Mouse (Mus musculus): ENCODE results near the gene Serpinb6b. TPM values are rescaled to one million over a fixed set of nuclear protein-coding genes. Genes with fewer than 3 reads are reported as not detected.

Serpinb6b gene
- polyA plus RNA-seq, 1 experiment from 2014 or later, result 1.2 TPM

DNA sequence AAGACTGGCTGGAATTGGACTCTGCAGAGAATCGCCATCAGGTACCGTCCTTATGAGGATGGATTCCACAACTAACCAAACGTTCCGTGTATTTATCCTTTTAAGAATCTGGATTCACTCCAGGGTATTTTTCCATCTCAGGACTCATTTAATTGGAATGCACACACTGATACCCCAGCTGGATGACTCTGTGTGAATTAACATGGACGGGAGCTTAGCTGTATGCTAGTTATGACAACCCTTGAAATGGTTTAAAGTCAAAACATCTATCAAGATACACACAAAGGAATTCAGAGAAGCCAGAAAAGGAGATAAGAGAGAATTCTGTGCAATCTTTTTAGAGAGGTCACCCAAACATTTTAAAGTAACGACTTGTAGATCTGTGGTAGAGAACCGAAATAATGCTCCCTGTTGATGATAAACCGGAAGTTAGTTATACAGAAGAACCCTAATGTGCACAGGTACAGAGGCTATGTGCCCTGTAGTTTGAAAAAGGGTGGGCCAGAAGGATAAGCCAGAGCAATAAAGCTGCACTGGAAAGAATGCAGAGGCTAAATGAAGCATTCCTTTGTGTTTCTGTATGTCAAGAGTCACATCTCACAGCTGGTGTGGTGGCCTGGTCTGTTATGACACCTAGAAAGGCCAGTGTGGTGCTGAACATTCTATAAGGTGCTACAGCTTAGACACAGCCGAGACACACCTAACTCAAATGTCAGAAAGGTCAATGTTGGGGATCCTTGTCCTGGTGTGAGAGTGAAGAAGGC, 837 bp upstream of the Serpinb6b start:
- no peaks in the 10 kb centered on the region for H3K9me3 ChIP-seq
- DNase-seq (ENCODE audit: low spot score), result no peak
- H3K27ac ChIP-seq, result no peak overlapping the region
- WGBS, result 90% methylated on average over 9 of the region's 9 CpGs
- H3K4me3 ChIP-seq, result no peak overlapping the region
- H3K36me3 ChIP-seq, result no peaks in the 10 kb centered on the region
- no peaks in the 10 kb centered on the region for H3K27me3 ChIP-seq (ENCODE audit: insufficient read depth, poor library complexity, severe bottlenecking)
- peaks cover 6% of the 10 kb centered on the region for H3K4me1 ChIP-seq (replicated peaks)

DNA sequence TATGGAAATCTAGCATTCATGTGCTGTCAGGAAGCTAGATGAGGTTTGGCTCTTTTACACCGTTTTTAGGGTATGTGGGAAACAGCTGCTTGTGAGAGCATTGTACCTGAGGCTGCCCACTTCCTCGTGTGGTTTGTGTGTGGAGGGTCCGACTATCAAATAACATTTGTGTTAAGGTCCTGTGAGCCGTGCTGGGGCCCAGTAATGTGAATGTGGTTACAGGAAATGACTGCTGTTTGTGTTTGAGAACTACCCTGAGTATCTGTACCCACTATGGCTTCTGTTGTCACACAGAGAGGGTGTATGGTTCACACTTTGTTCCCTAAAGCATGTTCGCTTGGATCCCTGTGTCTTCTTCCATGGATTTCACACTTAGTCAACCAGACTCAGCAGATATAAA, 1.1 kb downstream of the Serpinb6b start:
- Histone ChIP-seq H3K36me3 (no peaks in the 10 kb centered on the region), H3K9me3 (no peaks in the 10 kb centered on the region), H3K4me1 (replicated peaks) (peaks cover 6% of the 10 kb centered on the region), H3K27ac (no peak overlapping the region), H3K4me3 (no peak overlapping the region), H3K27me3 (ENCODE audit: insufficient read depth, poor library complexity, severe bottlenecking) (no peaks in the 10 kb centered on the region)
- WGBS, result 78% methylated on average over 5 of the region's 5 CpGs
- no peak for DNase-seq (ENCODE audit: low spot score)

DNA sequence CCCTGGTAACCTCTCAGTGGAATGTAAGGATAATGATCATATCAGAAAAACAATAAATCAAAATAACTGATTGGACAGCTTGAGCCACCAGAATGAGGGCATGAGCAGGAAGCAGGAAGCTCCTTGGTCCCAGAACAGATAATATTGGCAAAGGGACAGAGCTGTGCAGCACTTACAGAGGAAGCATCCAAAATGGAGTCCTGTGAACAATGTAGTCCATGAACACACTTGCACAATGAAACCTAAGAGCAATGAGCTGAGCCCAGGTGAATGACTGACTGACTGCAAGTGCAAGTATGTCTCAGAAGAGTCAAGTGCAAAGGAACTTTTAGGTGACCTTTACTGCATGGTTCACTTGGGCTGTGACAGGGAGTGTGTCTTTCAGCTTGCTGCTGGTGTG, 2.2 kb downstream of the Serpinb6b start:
- H3K9me3 ChIP-seq, result no peaks in the 10 kb centered on the region
- no peak overlapping the region for H3K4me3 ChIP-seq
- DNase-seq (ENCODE audit: low spot score), result no peak
- no peaks in the 10 kb centered on the region for H3K36me3 ChIP-seq
- H3K27ac ChIP-seq, result no peak overlapping the region
- peaks cover 6% of the 10 kb centered on the region for H3K4me1 ChIP-seq (replicated peaks)
- H3K27me3 ChIP-seq (ENCODE audit: insufficient read depth, poor library complexity, severe bottlenecking), result no peaks in the 10 kb centered on the region

DNA sequence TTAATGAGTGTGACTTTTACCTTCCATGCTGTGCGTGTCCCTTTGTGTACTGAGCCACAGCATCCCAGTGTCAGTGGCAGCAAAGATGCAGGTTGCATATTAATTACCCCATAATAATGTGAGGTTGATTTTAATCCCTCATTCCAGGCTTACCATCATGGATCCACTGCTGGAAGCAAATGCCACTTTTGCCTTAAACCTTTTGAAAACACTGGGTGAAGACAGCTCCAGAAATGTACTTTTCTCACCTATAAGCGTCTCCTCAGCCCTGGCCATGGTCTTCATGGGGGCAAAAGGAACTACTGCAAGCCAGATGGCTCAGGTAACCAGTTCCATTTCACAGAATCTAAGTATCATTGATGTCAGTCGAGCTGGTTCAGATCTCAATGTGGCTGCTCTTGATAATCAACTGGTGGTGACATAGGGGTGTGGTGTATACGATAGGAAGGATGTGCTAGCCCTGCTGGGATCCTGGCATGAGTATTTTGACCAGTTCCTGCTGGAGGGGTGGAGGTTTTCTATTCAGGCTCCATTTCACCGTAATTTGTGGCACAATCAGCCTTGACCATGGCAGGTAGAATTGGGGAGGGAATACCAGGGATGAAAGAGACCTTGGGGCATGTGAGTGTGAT, 3.5 kb downstream of the Serpinb6b start:
- H3K4me1 ChIP-seq (replicated peaks), result peaks cover 6% of the 10 kb centered on the region
- no peak for DNase-seq (ENCODE audit: low spot score)
- WGBS, result 77% methylated on average over 5 of the region's 5 CpGs

DNA sequence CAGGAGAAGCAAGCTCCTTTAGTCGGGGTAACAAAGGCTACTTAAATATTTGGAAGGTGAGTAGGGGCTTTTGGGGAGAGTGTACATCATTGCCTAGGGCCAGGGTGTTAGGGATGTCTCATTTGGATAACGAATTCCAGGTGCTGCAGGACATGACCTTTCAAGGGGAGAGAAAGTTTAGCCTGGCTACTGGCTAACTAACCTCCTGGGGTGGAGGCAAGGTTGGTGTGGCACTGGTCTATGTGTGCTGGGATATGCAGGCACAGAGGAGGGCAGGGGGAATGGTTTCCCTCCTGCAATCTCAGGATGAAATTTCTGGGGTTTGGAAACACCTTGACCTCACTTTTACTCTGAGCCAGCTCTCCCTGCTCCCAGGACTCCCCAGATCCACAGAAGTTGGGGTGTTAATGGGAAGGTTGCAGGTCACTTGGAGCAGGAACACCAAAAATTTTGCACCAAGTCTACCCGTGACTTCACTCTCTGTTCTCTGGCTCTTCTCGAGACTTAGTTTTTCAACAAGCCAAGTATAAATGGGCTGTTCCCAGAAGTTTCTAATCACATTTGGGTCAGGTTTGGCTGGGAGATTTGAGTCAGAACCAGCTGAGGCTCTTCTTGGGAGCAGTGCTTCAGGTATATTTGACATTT, 4.1 kb downstream of the Serpinb6b start:
- no peaks in the 10 kb centered on the region for H3K9me3 ChIP-seq
- peaks cover 6% of the 10 kb centered on the region for H3K4me1 ChIP-seq (replicated peaks)
- WGBS, result 77% methylated on average over 4 of the region's 4 CpGs
- H3K4me3 ChIP-seq, result no peak overlapping the region
- no peak for DNase-seq (ENCODE audit: low spot score)
- no peaks in the 10 kb centered on the region for H3K36me3 ChIP-seq
- no peak overlapping the region for H3K27ac ChIP-seq
- no peaks in the 10 kb centered on the region for H3K27me3 ChIP-seq (ENCODE audit: insufficient read depth, poor library complexity, severe bottlenecking)

More for the DNA sequence above, 3.5 kb downstream of the Serpinb6b start:
- no peaks in the 10 kb centered on the region for H3K27me3 ChIP-seq (ENCODE audit: insufficient read depth, poor library complexity, severe bottlenecking)
- H3K9me3 ChIP-seq, result no peaks in the 10 kb centered on the region
- no peak overlapping the region for H3K27ac ChIP-seq
- H3K36me3 ChIP-seq, result no peaks in the 10 kb centered on the region
- H3K4me3 ChIP-seq, result no peak overlapping the region

DNA sequence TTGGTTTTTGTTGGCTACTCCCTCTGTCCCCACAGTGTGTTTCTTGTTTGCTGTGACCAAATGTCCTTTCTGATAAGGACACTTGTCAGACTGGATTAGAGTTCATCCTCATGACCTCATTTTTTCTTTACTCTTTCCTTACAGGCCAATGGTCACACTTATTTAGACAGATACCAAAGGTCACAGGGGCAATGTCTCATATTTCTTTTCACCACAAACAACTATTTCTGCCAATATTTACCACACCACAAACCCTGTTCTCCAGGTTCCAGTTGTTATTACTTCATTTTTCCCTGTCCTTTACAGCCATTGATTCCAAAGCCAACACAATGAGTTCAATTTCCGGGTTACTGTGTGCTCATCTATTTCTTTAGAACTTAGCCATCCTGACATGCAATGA, 4.6 kb downstream of the Serpinb6b start:
- 79% methylated on average over 1 of the region's 1 CpGs for WGBS
- no peak for DNase-seq (ENCODE audit: low spot score)
- Histone ChIP-seq H3K4me1 (replicated peaks) (peaks cover 6% of the 10 kb centered on the region), H3K27me3 (ENCODE audit: insufficient read depth, poor library complexity, severe bottlenecking) (no peaks in the 10 kb centered on the region), H3K36me3 (no peaks in the 10 kb centered on the region), H3K9me3 (no peaks in the 10 kb centered on the region), H3K27ac (no peak overlapping the region), H3K4me3 (no peak overlapping the region)

DNA sequence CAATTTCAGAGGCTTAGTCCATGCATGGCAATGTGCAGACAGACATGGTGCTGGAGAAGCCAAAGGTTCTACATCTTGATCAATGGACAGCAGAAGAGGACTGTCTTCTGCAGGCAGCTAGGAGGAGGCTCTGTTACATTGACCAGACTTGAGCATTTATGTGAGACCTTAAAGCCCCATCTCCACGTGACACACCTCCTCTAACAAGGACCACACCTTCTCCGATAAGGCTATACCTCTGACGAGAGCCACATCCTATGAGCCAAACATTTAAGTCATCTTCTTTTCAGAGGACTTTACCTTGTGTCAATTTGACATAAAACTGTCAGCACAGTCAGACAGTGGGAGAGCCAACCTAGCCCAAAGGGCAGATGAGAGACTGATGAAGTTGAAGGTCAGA, 5.8 kb downstream of the Serpinb6b start:
- Histone ChIP-seq H3K9me3 (no peaks in the 10 kb centered on the region), H3K4me3 (no peak overlapping the region), H3K27me3 (ENCODE audit: insufficient read depth, poor library complexity, severe bottlenecking) (no peaks in the 10 kb centered on the region), H3K4me1 (replicated peaks) (no peaks in the 10 kb centered on the region), H3K36me3 (no peaks in the 10 kb centered on the region), H3K27ac (no peak overlapping the region)
- no peak for DNase-seq (ENCODE audit: low spot score)
- 89% methylated on average over 3 of the region's 3 CpGs for WGBS

DNA sequence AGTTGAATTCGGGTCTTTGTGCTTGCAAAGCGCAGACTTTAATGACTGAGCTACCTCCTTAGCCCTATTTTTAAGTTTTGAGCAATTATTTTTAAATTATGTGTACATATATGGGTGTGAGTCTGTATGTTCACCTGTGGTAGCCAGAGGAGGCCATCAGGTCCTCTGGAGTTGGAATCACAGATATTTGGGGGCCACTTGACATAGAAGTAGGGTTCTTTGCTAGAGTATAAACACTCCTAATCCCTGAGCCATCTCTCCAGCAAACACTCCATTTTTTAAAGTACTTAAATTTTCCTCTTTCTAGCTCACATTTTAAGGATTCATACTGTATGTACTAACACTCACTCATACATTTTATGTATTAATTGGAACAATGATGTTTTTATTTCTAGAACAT, 9.3 kb downstream of the Serpinb6b start:
- Histone ChIP-seq H3K9me3 (no peaks in the 10 kb centered on the region), H3K4me3 (no peak overlapping the region), H3K36me3 (no peaks in the 10 kb centered on the region), H3K27me3 (ENCODE audit: insufficient read depth, poor library complexity, severe bottlenecking) (no peaks in the 10 kb centered on the region), H3K27ac (no peak overlapping the region), H3K4me1 (replicated peaks) (no peaks in the 10 kb centered on the region)
- no peak for DNase-seq (ENCODE audit: low spot score)
- WGBS, result 85% methylated on average over 2 of the region's 2 CpGs

DNA sequence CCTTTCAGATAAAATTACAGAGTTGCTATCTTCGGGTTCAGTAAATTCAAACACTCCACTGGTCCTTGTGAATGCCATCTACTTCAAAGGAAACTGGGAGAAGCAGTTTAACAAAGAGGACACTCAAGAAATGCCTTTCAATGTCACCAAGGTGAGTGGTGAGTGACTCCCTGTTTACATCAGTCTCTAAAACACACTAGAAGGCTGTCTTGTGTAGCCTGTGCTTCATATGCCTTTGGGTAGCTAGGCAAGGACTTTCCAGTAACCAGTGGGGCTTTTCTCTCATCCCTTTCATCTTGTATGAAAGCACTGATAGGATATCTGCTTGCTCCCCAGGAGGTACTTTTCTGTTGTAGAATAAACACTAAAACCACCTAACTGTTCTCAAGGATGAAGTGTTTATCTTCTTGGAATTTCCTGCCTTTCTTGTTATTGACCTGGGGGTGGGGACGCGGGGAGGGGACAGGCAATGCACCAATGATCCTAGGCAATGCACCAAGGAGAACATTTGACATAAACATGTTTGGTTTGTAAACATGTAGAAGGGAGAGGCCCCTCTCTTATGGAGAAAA, 10.0 kb downstream of the Serpinb6b start:
- Histone ChIP-seq H3K9me3 (no peaks in the 10 kb centered on the region), H3K27ac (no peak overlapping the region), H3K4me1 (replicated peaks) (no peaks in the 10 kb centered on the region), H3K27me3 (ENCODE audit: insufficient read depth, poor library complexity, severe bottlenecking) (no peaks in the 10 kb centered on the region), H3K36me3 (no peaks in the 10 kb centered on the region), H3K4me3 (no peak overlapping the region)
- no peak for DNase-seq (ENCODE audit: low spot score)
- 66% methylated on average over 3 of the region's 3 CpGs for WGBS

DNA sequence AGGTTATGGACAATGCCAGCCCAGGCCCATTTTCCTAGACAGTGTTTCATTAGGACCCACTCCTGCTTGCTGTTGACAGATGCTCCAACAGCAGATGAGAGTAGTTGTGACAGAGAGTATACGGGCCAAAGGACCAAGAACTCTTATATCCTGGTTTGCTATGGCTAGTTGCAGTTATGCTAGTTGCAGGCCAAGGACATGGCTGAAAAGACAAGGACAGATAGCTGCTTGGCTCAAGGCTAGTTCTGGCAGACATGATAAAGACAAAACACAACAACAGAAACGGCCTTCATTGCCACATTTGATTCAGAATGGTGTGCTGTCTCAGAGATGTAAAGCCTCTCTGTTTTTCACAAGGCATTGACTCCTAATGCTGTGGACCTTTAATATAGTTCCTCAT, 10.7 kb downstream of the Serpinb6b start:
- H3K27ac ChIP-seq, result no peak overlapping the region

DNA sequence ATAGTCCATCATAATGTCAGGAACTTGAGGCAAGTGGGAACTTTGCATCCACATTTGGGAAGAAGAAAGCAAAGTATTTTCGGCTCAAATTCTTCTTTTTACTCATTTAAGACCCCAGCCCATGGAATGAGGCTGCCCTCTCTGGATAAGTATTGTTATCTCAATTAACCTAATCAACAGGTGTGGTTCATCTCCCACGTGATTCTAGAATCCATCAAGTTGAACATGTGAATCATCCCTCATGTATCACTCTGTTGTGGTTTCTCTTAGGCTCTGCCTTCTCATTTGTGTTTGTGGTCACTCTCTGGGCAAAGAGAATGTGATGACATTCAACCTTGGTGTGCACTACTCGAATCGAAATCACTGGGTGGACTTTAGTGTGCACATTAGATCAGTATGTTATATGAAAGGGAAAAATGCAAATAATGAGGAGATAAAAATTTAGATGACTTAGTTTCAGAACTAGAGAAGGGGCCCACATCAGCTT, 17.6 kb downstream of the Serpinb6b start:
- H3K36me3 ChIP-seq, result no peaks in the 10 kb centered on the region
- no peaks in the 10 kb centered on the region for H3K9me3 ChIP-seq
- H3K4me1 ChIP-seq (replicated peaks), result no peaks in the 10 kb centered on the region
- WGBS, result 85% methylated on average over 4 of the region's 4 CpGs
- H3K27ac ChIP-seq, result no peak overlapping the region
- H3K27me3 ChIP-seq (ENCODE audit: insufficient read depth, poor library complexity, severe bottlenecking), result no peaks in the 10 kb centered on the region
- no peak for DNase-seq (ENCODE audit: low spot score)
- no peak overlapping the region for H3K4me3 ChIP-seq

More for the DNA sequence above, 10.7 kb downstream of the Serpinb6b start:
- no peak overlapping the region for H3K4me3 ChIP-seq
- H3K27me3 ChIP-seq (ENCODE audit: insufficient read depth, poor library complexity, severe bottlenecking), result no peaks in the 10 kb centered on the region
- WGBS, result 70% methylated on average over 2 of the region's 2 CpGs
- DNase-seq (ENCODE audit: low spot score), result no peak
- H3K9me3 ChIP-seq, result no peaks in the 10 kb centered on the region
- no peaks in the 10 kb centered on the region for H3K4me1 ChIP-seq (replicated peaks)
- H3K36me3 ChIP-seq, result no peaks in the 10 kb centered on the region

DNA sequence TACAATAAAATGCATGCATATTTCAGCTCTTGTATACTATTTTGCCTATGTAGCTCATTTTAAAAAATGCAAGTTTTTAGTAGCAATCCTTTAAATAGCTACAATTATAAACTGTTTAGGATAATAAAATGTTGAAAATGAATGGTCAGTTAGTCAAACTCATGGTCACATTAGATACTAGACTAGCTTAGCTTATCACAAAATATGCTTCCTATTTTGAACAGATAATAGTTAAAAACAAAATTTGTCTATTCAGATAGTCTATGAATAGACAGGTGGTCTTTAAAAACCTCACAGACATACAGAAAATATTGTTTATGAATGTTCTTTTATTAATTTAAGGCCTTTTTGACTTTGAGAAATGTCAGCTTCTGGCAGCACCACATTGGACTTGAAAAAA, 21.2 kb downstream of the Serpinb6b start:
- no peaks in the 10 kb centered on the region for H3K27me3 ChIP-seq (ENCODE audit: insufficient read depth, poor library complexity, severe bottlenecking)
- no peaks in the 10 kb centered on the region for H3K9me3 ChIP-seq
- no peak for DNase-seq (ENCODE audit: low spot score)
- H3K27ac ChIP-seq, result no peak overlapping the region
- no peaks in the 10 kb centered on the region for H3K36me3 ChIP-seq
- no peak overlapping the region for H3K4me3 ChIP-seq
- no peaks in the 10 kb centered on the region for H3K4me1 ChIP-seq (replicated peaks)

Data from hindbrain, embryonic 10.5 days (tissue).